Mouse (Mus musculus): ENCODE data around the gene Kcnk3. TPM values are rescaled to one million over a fixed set of nuclear protein-coding genes. Genes with fewer than 3 reads are reported as not detected.

Gene Kcnk3
- total RNA-seq, 2 experiments from 2014 or later = 0.18 to 0.59 TPM

GRCm38 (mm10) chr5:30612575-30612974 lies 24.6 kb downstream of the Kcnk3 start:
- DNase-seq (ENCODE audit: low spot score) = no peak

- no peak for DNase-seq (ENCODE audit: low spot score)
Measured at GRCm38 (mm10) chr5:30613242-30613641, 25.3 kb downstream of the Kcnk3 start.

GRCm38 (mm10) chr5:30614221-30614620 lies 26.3 kb downstream of the Kcnk3 start:
- DNase-seq (ENCODE audit: low spot score) = no peak

- no peak for DNase-seq (ENCODE audit: low spot score)
Measured at GRCm38 (mm10) chr5:30615416-30615815, 27.4 kb downstream of the Kcnk3 start.

GRCm38 (mm10) chr5:30615819-30616218 lies 27.8 kb downstream of the Kcnk3 start:
- DNase-seq (ENCODE audit: low spot score) = no peak

GRCm38 (mm10) chr5:30616644-30617043 lies 28.7 kb downstream of the Kcnk3 start:
- DNase-seq (ENCODE audit: low spot score) = no peak

GRCm38 (mm10) chr5:30617357-30617756 lies 29.4 kb downstream of the Kcnk3 start:
- no peak for DNase-seq (ENCODE audit: low spot score)

- DNase-seq (ENCODE audit: low spot score) = no peak
Measured at GRCm38 (mm10) chr5:30617851-30618250, 29.9 kb downstream of the Kcnk3 start.

GRCm38 (mm10) chr5:30618376-30619003 lies 30.5 kb downstream of the Kcnk3 start:
- DNase-seq (ENCODE audit: low spot score) = no peak

- DNase-seq (ENCODE audit: low spot score) = no peak
Measured at GRCm38 (mm10) chr5:30619211-30619610, 31.2 kb downstream of the Kcnk3 start.

- DNase-seq (ENCODE audit: low spot score) = no peak
Measured at GRCm38 (mm10) chr5:30620567-30620966, 32.6 kb downstream of the Kcnk3 start.

GRCm38 (mm10) chr5:30621211-30621790 lies 33.3 kb downstream of the Kcnk3 start:
- DNase-seq (ENCODE audit: low spot score) = no peak

- no peak for DNase-seq (ENCODE audit: low spot score)
Measured at GRCm38 (mm10) chr5:30621844-30622176, 33.8 kb downstream of the Kcnk3 start.

- DNase-seq (ENCODE audit: low spot score) = no peak
Measured at GRCm38 (mm10) chr5:30622177-30622840, 34.3 kb downstream of the Kcnk3 start.

GRCm38 (mm10) chr5:30622841-30623185 lies 34.8 kb downstream of the Kcnk3 start:
- DNase-seq (ENCODE audit: low spot score) = no peak

- no peak for DNase-seq (ENCODE audit: low spot score)
Measured at GRCm38 (mm10) chr5:30623380-30623779, 35.4 kb downstream of the Kcnk3 start.

GRCm38 (mm10) chr5:30624311-30624710 lies 36.3 kb downstream of the Kcnk3 start:
- DNase-seq (ENCODE audit: low spot score) = no peak

- DNase-seq (ENCODE audit: low spot score) = no peak
Measured at GRCm38 (mm10) chr5:30624908-30625307, 36.9 kb downstream of the Kcnk3 start.

- DNase-seq (ENCODE audit: low spot score) = no peak
Measured at GRCm38 (mm10) chr5:30625379-30625778, 37.4 kb downstream of the Kcnk3 start.

- DNase-seq (ENCODE audit: low spot score) = no peak
Measured at GRCm38 (mm10) chr5:30626331-30627105, 38.5 kb downstream of the Kcnk3 start.

- no peak for DNase-seq (ENCODE audit: low spot score)
Measured at GRCm38 (mm10) chr5:30628511-30628910, 40.5 kb downstream of the Kcnk3 start.

GRCm38 (mm10) chr5:30630401-30630800 lies 42.4 kb downstream of the Kcnk3 start:
- DNase-seq (ENCODE audit: low spot score) = no peak

All from gastrocnemius, adult 18-20 months (tissue).